13 mouse cellular contexts compared by ENCODE assay signal in the genomic region with DNA sequence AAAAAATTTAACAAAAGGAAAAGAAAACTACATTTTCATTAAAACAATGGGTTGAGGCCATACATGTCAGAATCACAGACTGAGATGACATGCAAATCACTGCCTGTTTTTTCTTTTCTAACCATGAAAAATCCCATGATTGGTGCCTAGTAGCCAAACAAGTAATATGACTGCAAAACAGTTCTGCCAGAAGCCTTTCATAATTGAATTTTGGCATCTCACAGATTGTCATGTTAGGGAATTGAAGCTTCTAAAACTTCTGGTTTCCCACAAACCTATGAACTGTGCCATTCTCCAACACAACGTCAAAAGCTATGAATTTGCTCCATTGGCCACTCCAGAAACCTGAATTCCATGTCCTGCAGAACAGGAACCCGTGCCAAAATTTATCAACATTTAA.
"Had no signal": no experiment of that assay in that cellular context is flagged by ENCODE, and none has a peak within 500 bp of the region (broad histone marks: within the 10 kb centered on the region; RNA-seq: fewer than 3 reads in every experiment).

No protein-coding gene starts in this region.

- H3K4me1 ChIP-seq: kidney, embryonic 15.5 days; limb, embryonic 13.5 days; midbrain, embryonic 10.5 days; midbrain, embryonic 15.5 days; neural tube, embryonic 13.5 days had no signal

- H3K27me3 ChIP-seq: kidney, embryonic 15.5 days; limb, embryonic 13.5 days; midbrain, embryonic 15.5 days; neural tube, embryonic 13.5 days had no signal

- H3K9me3 ChIP-seq: kidney, embryonic 15.5 days; limb, embryonic 13.5 days; midbrain, embryonic 10.5 days; midbrain, embryonic 15.5 days; neural tube, embryonic 13.5 days had no signal

- DNase-seq: kidney, adult 18-20 months; kidney, postnatal 14 days; lung, adult 18-20 months; lung, postnatal 10 days; lung, postnatal 4 days; retina, postnatal 1 day; thymus, postnatal 36 days had no signal

- H3K4me2 ChIP-seq: kidney, embryonic 15.5 days; limb, embryonic 13.5 days; midbrain, embryonic 15.5 days; neural tube, embryonic 13.5 days had no signal

- H3K36me3 ChIP-seq: kidney, embryonic 15.5 days; limb, embryonic 13.5 days; midbrain, embryonic 10.5 days; midbrain, embryonic 15.5 days; neural tube, embryonic 13.5 days had no signal

- H3K9ac ChIP-seq: kidney, embryonic 15.5 days; limb, embryonic 13.5 days; liver, embryonic 14.5 days; midbrain, embryonic 15.5 days; neural tube, embryonic 13.5 days had no signal

- ATAC-seq: midbrain, embryonic 15.5 days had no signal

- H3K27ac ChIP-seq: kidney, embryonic 15.5 days; limb, embryonic 13.5 days; liver, embryonic 14.5 days; midbrain, embryonic 10.5 days; midbrain, embryonic 15.5 days; neural tube, embryonic 13.5 days had no signal

- H3K4me3 ChIP-seq: kidney, embryonic 15.5 days; limb, embryonic 13.5 days; midbrain, embryonic 10.5 days; midbrain, embryonic 15.5 days; neural tube, embryonic 13.5 days had no signal
